Mouse (Mus musculus): Measurements from ENCODE around the gene Slc44a2.
"Not testable (repeated sequence)": the region's sequence is repeated elsewhere in the genome, so short reads cannot be mapped to it uniquely, and the experiment has no call there.

Gene Slc44a2

GRCm38 (mm10) chr9:21305065-21305464 lies 15.4 kb upstream of the Slc44a2 start:
- no peak for DNase-seq (ENCODE audit: low spot score in 2 of 2)

GRCm38 (mm10) chr9:21309150-21309741 lies 11.3 kb upstream of the Slc44a2 start:
- DNase-seq (ENCODE audit: low spot score in 2 of 2): peak; percentile 70 to 72

GRCm38 (mm10) chr9:21311695-21312094 lies 8.8 kb upstream of the Slc44a2 start:
- no peak for DNase-seq (ENCODE audit: low spot score in 2 of 2)

- no peak for DNase-seq (ENCODE audit: low spot score in 2 of 2)
These were observed 8.4 kb upstream of the Slc44a2 start, which contains the start of gene Ap1m2 for GRCm38 (mm10) chr9:21312134-21312533. TSS of gene Ap1m2 (minus strand) at chr9:21312337.

- peak; percentile 83 to 88 for DNase-seq (ENCODE audit: low spot score in 2 of 2)
These were observed 7.1 kb upstream of the Slc44a2 start for GRCm38 (mm10) chr9:21313394-21313793.

GRCm38 (mm10) chr9:21314367-21315140 lies 5.9 kb upstream of the Slc44a2 start:
- no peak for DNase-seq (ENCODE audit: low spot score in 2 of 2)

GRCm38 (mm10) chr9:21315421-21315820 lies 5.1 kb upstream of the Slc44a2 start:
- no peak for DNase-seq (ENCODE audit: low spot score in 2 of 2)

GRCm38 (mm10) chr9:21316696-21317095 lies 3.8 kb upstream of the Slc44a2 start:
- peak in 1 of 2 experiments; percentile 34 for DNase-seq (ENCODE audit: low spot score in 2 of 2)

GRCm38 (mm10) chr9:21318792-21319191 lies 1.7 kb upstream of the Slc44a2 start:
- DNase-seq (ENCODE audit: low spot score in 2 of 2): no peak

- no peak for DNase-seq (ENCODE audit: low spot score in 2 of 2)
These were observed 995 bp upstream of the Slc44a2 start for GRCm38 (mm10) chr9:21319503-21319902.

GRCm38 (mm10) chr9:21320280-21320618 lies 249 bp upstream of the Slc44a2 start:
- DNase-seq (ENCODE audit: low spot score in 2 of 2): no peak

- DNase-seq (ENCODE audit: low spot score in 2 of 2): peak; percentile 63 to 66
These were observed 976 bp downstream of the Slc44a2 start for GRCm38 (mm10) chr9:21321513-21321835.

GRCm38 (mm10) chr9:21322211-21322916 lies 1.9 kb downstream of the Slc44a2 start:
- DNase-seq (ENCODE audit: low spot score in 2 of 2): peak in 1 of 2 experiments; percentile 36

- not testable (repeated sequence) for DNase-seq (ENCODE audit: low spot score in 2 of 2)
These were observed 2.4 kb downstream of the Slc44a2 start for GRCm38 (mm10) chr9:21322917-21323297.

GRCm38 (mm10) chr9:21324269-21324668 lies 3.8 kb downstream of the Slc44a2 start:
- no peak for DNase-seq (ENCODE audit: low spot score in 2 of 2)

- DNase-seq (ENCODE audit: low spot score in 2 of 2): no peak
These were observed 7.1 kb downstream of the Slc44a2 start for GRCm38 (mm10) chr9:21327569-21327968.

- peak in 1 of 2 experiments; percentile 71 for DNase-seq (ENCODE audit: low spot score in 2 of 2)
These were observed 7.5 kb downstream of the Slc44a2 start for GRCm38 (mm10) chr9:21328041-21328440.

- DNase-seq (ENCODE audit: low spot score in 2 of 2): no peak
These were observed 8.5 kb downstream of the Slc44a2 start for GRCm38 (mm10) chr9:21329041-21329440.

- no peak for DNase-seq (ENCODE audit: low spot score in 2 of 2)
These were observed 9.3 kb downstream of the Slc44a2 start for GRCm38 (mm10) chr9:21329699-21330289.

GRCm38 (mm10) chr9:21331365-21332140 lies 11.1 kb downstream of the Slc44a2 start:
- DNase-seq (ENCODE audit: low spot score in 2 of 2): no peak

GRCm38 (mm10) chr9:21332161-21333061 lies 11.9 kb downstream of the Slc44a2 start:
- no peak for DNase-seq (ENCODE audit: low spot score in 2 of 2)
